Mouse (Mus musculus) limb, embryonic 14.5 days (tissue): Measurements from ENCODE around the gene Gm11077. TPM values are rescaled to one million over a fixed set of nuclear protein-coding genes. Genes with fewer than 3 reads are reported as not detected.

ENCODE experiments used
- ATAC-seq: fragments of 200-750 bp; cut with Nextera tagmentation; 2 replicates; pipeline ENCODE4 v1.8.0; 2017; ENCODE audit warnings: low read depth, moderate number of reproducible peaks, moderate TSS enrichment; ENCODE audit not compliant: low FRiP score
- DNase-seq: peaks from one replicate; pipeline ENCODE4 v3.0.0-alpha.2; 2015; ENCODE audit warnings: low spot score
- H3K27ac ChIP-seq: fragments of 300-500 bp; sonication (generic); replicated peaks from 2 replicates; pipeline ENCODE4 v1.5.1; 2014; ENCODE audit warnings: low read depth, mild to moderate bottlenecking, low read length, moderate library complexity, mixed read lengths
- H3K27me3 ChIP-seq: fragments of 300-500 bp; sonication (generic); 2 replicates; pipeline ENCODE4 v1.6.1; 2014; ENCODE audit warnings: low read length, mixed read lengths; ENCODE audit not compliant: control insufficient read depth, insufficient read depth
- H3K36me3 ChIP-seq: fragments of 300-500 bp; sonication (generic); 2 replicates; pipeline ENCODE4 v1.6.1; 2014; ENCODE audit warnings: mild to moderate bottlenecking, low read length, moderate library complexity, mixed read lengths; ENCODE audit not compliant: control insufficient read depth, insufficient read depth
- H3K4me1 ChIP-seq: fragments of 300-500 bp; sonication (generic); 2 replicates; pipeline ENCODE4 v1.6.1; 2014; ENCODE audit warnings: antibody characterized with exemption, low read length, mixed read lengths; ENCODE audit not compliant: control insufficient read depth, insufficient read depth
- H3K4me2 ChIP-seq: fragments of 300-500 bp; sonication (generic); replicated peaks from 2 replicates; pipeline ENCODE4 v1.6.1; 2014; ENCODE audit warnings: low read depth, mild to moderate bottlenecking, low read length, moderate library complexity; ENCODE audit not compliant: severe bottlenecking
- H3K4me3 ChIP-seq: fragments of 300-500 bp; sonication (generic); replicated peaks from 2 replicates; pipeline ENCODE4 v1.5.1; 2014; ENCODE audit warnings: low read length
- H3K9ac ChIP-seq: fragments of 300-500 bp; sonication (generic); 2 replicates; pipeline ENCODE4 v1.6.1; 2014; ENCODE audit warnings: mild to moderate bottlenecking, low read depth, low read length, moderate library complexity; ENCODE audit not compliant: severe bottlenecking
- H3K9me3 ChIP-seq: fragments of 300-500 bp; sonication (generic); 2 replicates; pipeline ENCODE4 v1.6.1; 2016; ENCODE audit warnings: low read length; ENCODE audit not compliant: control insufficient read depth
- POLR2A ChIP-seq: fragments of 200-500 bp; IDR thresholded peaks from 2 replicates; pipeline ENCODE4 v1.8.0; 2012; ENCODE audit warnings: inconsistent platforms, mild to moderate bottlenecking, moderate library complexity, borderline replicate concordance; ENCODE audit not compliant: insufficient read depth, insufficient read length; ENCODE audit errors: extremely low read depth
- WGBS: fragments of 180-500 bp; shearing (Covaris S2); extraction: QIAGEN DNeasy Blood & Tissue Kit; methylation state at CpG from one replicate; pipeline ENCODE4 v1.1.7; 2014; 5-methylcytosine and 5-hydroxymethylcytosine counted together
- polyA plus RNA-seq, 2 experiments: library from polyadenylated mRNA; depleted of rRNA in 1 of 2; stranded (reverse) in 1 of 2; unstranded in 1 of 2; fragments of >200 nt; fragmentation: Nextera tagmentation in 1 of 2; extraction: Ambion mirVana in 1 of 2; gene quantifications; 2 replicates each; pipeline versions ENCODE4 v1.2.1 to v1.2.3; 2012 to 2014

Gm11077 gene
- polyA plus RNA-seq, 2 experiments: not detected

- no peak for DNase-seq
- Histone ChIP-seq H3K9ac (no peak overlapping the region), H3K36me3 (no peaks in the 10 kb centered on the region), H3K4me3 (no peak overlapping the region), H3K4me1 (peaks cover 45% of the 10 kb centered on the region), H3K9me3 (no peaks in the 10 kb centered on the region), H3K27me3 (no peaks in the 10 kb centered on the region), H3K4me2 (no peak overlapping the region), H3K27ac (no peak overlapping the region; the same call in 1 of the 2 replicates)
- ATAC-seq: no peak
- TF ChIP-seq POLR2A: no peak
- WGBS: 74% methylated on average over 6 of the region's 6 CpGs
These were observed 36.9 kb upstream of the Gm11077 start for GRCm38 (mm10) chr6:140692160-140692559.

DNA sequence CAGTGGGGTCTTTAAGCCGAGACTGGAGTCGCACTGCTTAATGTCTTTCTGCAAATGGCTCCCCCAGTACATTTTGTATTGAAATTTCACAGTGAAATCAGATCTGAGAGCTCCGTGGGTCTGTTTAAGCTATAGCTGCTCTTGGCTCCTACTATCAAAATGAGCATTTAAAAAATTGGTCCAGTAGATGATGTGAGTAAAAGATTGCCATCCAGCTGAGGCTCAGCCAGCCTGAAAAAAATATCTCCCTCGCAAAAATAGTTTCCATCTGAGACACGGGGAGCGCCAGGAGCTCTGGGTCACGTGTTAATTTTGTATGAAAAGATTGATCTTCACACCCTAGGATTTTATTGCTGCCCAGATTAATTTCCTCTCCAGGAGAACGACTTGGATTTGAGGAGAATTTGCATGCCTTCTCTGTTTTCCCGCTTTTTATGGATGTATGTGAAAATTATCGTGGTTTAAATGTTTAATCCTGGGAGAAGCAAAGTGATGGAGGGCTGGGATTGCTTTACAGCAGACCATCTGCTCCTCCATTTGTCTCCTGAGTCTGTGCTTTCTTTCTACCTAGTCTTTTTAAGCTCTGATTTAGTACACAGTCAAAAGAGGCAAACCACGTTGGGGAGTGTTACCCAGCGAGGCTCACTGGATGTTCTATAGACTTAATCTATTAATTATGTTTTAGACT is 32.7 kb upstream of the Gm11077 start:
- 0 out of 2 replicates have a peak overlapping the region, but pooled peaks have one; percentile 13 for H3K4me2 ChIP-seq
- no peaks in the 10 kb centered on the region for H3K27me3 ChIP-seq
- DNase-seq: peak; percentile 71
- peaks cover 30% of the 10 kb centered on the region for H3K4me1 ChIP-seq
- no peaks in the 10 kb centered on the region for H3K36me3 ChIP-seq
- H3K9ac ChIP-seq: no peak overlapping the region
- H3K27ac ChIP-seq: peak overlapping the region; percentile 76
- H3K4me3 ChIP-seq: no peak overlapping the region
- 18% methylated on average over 12 of the region's 12 CpGs for WGBS
- TF ChIP-seq POLR2A: no peak
- H3K9me3 ChIP-seq: no peaks in the 10 kb centered on the region
- peak; percentile 78 for ATAC-seq

DNA sequence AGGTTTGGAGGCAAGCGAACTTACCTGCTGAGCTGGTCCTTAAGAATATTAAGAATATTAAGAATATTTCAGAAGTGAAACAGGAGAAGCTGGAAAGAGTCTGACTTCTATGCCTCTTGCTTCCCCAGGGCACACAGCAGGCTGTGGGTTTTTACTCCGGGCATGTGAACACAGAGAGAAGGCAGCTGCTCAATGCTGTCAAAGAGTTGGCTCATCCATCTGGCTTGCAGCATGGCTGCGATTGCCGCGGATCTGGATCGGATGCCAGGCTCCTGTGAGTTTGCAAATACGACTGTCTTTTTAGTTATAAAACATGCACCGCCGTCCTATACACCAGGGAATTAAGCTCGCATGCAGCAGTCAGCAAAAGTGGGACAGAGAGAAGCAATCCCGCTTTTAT is 31.1 kb upstream of the Gm11077 start:
- Histone ChIP-seq H3K4me3 (no peak overlapping the region), H3K4me2 (no peak overlapping the region), H3K9me3 (no peaks in the 10 kb centered on the region), H3K4me1 (peaks cover 22% of the 10 kb centered on the region), H3K36me3 (no peaks in the 10 kb centered on the region), H3K27ac (no peak overlapping the region), H3K27me3 (no peaks in the 10 kb centered on the region), H3K9ac (no peak overlapping the region)
- DNase-seq: peak; percentile 47
- no peak for ATAC-seq
- 81% methylated on average over 11 of the region's 11 CpGs for WGBS
- no peak for TF ChIP-seq POLR2A

DNA sequence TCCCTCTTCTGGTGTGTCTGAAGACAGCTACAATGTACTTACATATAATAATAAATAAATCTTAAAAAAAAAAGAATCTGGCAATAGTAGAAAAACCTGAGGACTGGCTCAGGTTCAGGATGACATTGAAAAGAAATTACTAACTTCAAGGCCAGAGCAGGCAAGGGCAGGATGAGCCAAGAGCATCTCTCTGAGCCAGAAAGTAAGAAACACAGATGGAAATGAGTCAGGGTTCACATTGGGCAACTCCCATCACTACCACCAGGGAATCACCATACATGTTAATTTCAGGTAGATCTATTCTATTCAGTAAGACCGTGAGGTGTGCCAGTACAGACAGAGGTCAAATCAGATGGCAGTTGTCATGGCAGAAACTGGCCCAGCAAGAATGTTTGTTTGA is 30.5 kb upstream of the Gm11077 start:
- H3K4me2 ChIP-seq: no peak overlapping the region
- DNase-seq (no peak), ATAC-seq (no peak)
- H3K9me3 ChIP-seq: no peaks in the 10 kb centered on the region
- H3K9ac ChIP-seq: no peak overlapping the region
- WGBS: 68% methylated on average over 1 of the region's 1 CpGs
- no peaks in the 10 kb centered on the region for H3K36me3 ChIP-seq
- no peaks in the 10 kb centered on the region for H3K27me3 ChIP-seq
- peaks cover 22% of the 10 kb centered on the region for H3K4me1 ChIP-seq
- TF ChIP-seq POLR2A: no peak
- no peak overlapping the region for H3K4me3 ChIP-seq
- H3K27ac ChIP-seq: no peak overlapping the region

- no peak for ATAC-seq
- Histone ChIP-seq H3K4me1 (peaks cover 27% of the 10 kb centered on the region), H3K9me3 (0 out of 2 replicates have a peak, but pooled peaks cover 3% of the 10 kb centered on the region), H3K36me3 (no peaks in the 10 kb centered on the region), H3K4me2 (no peak overlapping the region), H3K4me3 (no peak overlapping the region), H3K27me3 (no peaks in the 10 kb centered on the region), H3K9ac (no peak overlapping the region), H3K27ac (no peak overlapping the region)
- peak; percentile 29 for DNase-seq
- no peak for TF ChIP-seq POLR2A
- 43% methylated on average over 6 of the region's 6 CpGs for WGBS
These were observed 27.8 kb upstream of the Gm11077 start for GRCm38 (mm10) chr6:140701259-140701658.
